Mouse (Mus musculus) liver, embryonic 12.5 days (tissue): ENCODE data around the gene Zfp92. TPM values are rescaled to one million over a fixed set of nuclear protein-coding genes. Genes with fewer than 3 reads are reported as not detected.

ENCODE experiments used
- ATAC-seq: fragments of 200-750 bp; cut with Nextera tagmentation; 2 replicates; pipeline ENCODE4 v1.8.0; 2017; ENCODE audit warnings: moderate number of reproducible peaks, mild to moderate bottlenecking, moderate library complexity
- H3K27ac ChIP-seq: fragments of 300-500 bp; sonication (generic); 2 replicates; pipeline ENCODE4 v1.5.1; 2016; ENCODE audit warnings: mild to moderate bottlenecking
- H3K27me3 ChIP-seq: fragments of 300-500 bp; sonication (generic); replicated peaks from 2 replicates; pipeline ENCODE4 v1.6.1; 2016; ENCODE audit warnings: mild to moderate bottlenecking, moderate library complexity
- H3K36me3 ChIP-seq: fragments of 300-500 bp; sonication (generic); 2 replicates; pipeline ENCODE4 v1.6.1; 2016; ENCODE audit warnings: mild to moderate bottlenecking, moderate library complexity
- H3K4me1 ChIP-seq: fragments of 300-500 bp; sonication (generic); 2 replicates; pipeline ENCODE4 v1.6.1; 2016
- H3K4me2 ChIP-seq: fragments of 300-500 bp; sonication (generic); 2 replicates; pipeline ENCODE4 v1.6.1; 2016; ENCODE audit warnings: mild to moderate bottlenecking, moderate library complexity
- H3K4me3 ChIP-seq: fragments of 300-500 bp; sonication (generic); 2 replicates; pipeline ENCODE4 v1.5.1; 2016; ENCODE audit warnings: mild to moderate bottlenecking, moderate library complexity
- H3K9ac ChIP-seq: fragments of 300-500 bp; sonication (generic); 2 replicates; pipeline ENCODE4 v1.6.1; 2016; ENCODE audit warnings: mild to moderate bottlenecking, moderate library complexity
- H3K9me3 ChIP-seq: fragments of 300-500 bp; sonication (generic); replicated peaks from 2 replicates; pipeline ENCODE4 v1.6.1; 2016; ENCODE audit warnings: mild to moderate bottlenecking, moderate library complexity
- WGBS: fragments of 180-500 bp; shearing (Covaris S2); methylation state at CpG from one replicate; pipeline ENCODE4 v1.1.7; 2016; ENCODE audit not compliant: insufficient replicate concordance; 5-methylcytosine and 5-hydroxymethylcytosine counted together
- polyA plus RNA-seq: library from polyadenylated mRNA; unstranded; fragments of >200 nt; fragmentation: Nextera tagmentation; extraction: Ambion mirVana; gene quantifications from 2 replicates; pipeline ENCODE4 v1.2.1, GENCODE M21; 2016

The Zfp92 gene
- polyA plus RNA-seq, 1 experiment from 2014 or later, result not detected

DNA sequence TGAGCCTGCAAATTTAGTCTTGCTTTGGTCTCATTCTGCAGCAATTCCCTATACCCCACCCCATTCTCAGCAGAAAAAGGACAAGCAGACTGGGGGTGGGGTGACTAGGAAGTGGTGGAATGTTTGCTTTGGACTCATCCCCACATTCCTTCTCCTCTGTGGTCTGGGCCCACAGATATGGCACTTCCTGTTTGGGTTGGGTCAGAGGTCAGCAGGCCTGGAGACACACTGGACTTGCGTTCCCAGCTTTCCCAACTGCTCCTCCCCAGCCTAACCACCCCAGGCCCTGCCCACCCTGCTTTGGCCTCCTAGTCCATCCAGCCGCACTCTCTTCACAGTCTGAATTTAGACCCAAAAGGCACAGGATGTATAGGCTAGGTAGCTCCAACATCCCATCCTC, 65.7 kb downstream of the Zfp92 start:
- no peak overlapping the region for H3K4me3 ChIP-seq
- H3K27ac ChIP-seq, result no peak overlapping the region
- H3K27me3 ChIP-seq, result peaks cover 49% of the 10 kb centered on the region; the same call in 1 of the 2 replicates
- WGBS, result 40% methylated on average over 2 of the region's 2 CpGs
- no peak overlapping the region for H3K4me2 ChIP-seq
- no peaks in the 10 kb centered on the region for H3K36me3 ChIP-seq
- H3K9me3 ChIP-seq, result no peaks in the 10 kb centered on the region
- peak; percentile 58 for ATAC-seq
- no peak overlapping the region for H3K9ac ChIP-seq
- peaks cover 27% of the 10 kb centered on the region for H3K4me1 ChIP-seq

DNA sequence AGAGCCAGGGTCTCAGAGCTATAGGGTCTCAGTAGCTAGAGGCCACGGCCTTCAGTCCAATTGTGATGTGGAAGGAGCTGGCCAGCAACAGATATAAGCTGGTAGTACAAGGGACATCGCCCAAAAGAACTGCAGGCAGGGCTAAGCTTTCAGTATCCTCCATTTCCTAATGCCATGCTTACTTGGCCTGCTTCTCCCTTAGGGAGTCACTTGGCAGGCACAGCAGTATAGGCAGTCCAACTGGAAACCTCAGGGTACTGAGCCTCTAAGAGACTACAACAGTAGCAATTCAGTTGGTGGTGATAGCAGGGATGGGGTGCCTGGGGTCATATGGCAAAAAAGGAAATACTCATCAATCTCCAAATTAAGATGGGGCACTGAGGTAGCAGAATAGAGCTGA, 66.6 kb downstream of the Zfp92 start:
- Histone ChIP-seq H3K4me3 (no peak overlapping the region), H3K9ac (no peak overlapping the region), H3K9me3 (no peaks in the 10 kb centered on the region), H3K4me2 (no peak overlapping the region), H3K36me3 (no peaks in the 10 kb centered on the region), H3K27ac (no peak overlapping the region), H3K4me1 (peaks cover 23% of the 10 kb centered on the region), H3K27me3 (peaks cover 53% of the 10 kb centered on the region; the same call in 1 of the 2 replicates)
- no peak for ATAC-seq
- WGBS, result 63% methylated on average over 2 of the region's 2 CpGs

Other genes with a start within 250 kb of the Zfp92 start
- gene Spin2d, start 234.1 kb upstream of the Zfp92 start, polyA plus RNA-seq, result not detected in 2 replicates
- gene Xlr3b, start 218.9 kb upstream of the Zfp92 start, polyA plus RNA-seq, result 2.9 and 3.4 TPM in 2 replicates
- 2.1 and 2.5 TPM in 2 replicates for gene Xlr4b, start 196.8 kb upstream of the Zfp92 start, polyA plus RNA-seq
- 4.4 and 4.7 TPM in 2 replicates for gene F8a, start 182.8 kb upstream of the Zfp92 start, polyA plus RNA-seq
- gene Xlr4c, start 168.0 kb upstream of the Zfp92 start, polyA plus RNA-seq, result 0.50 and 0.51 TPM in 2 replicates
- not detected in 2 replicates for gene Xlr3c, start 145.7 kb upstream of the Zfp92 start, polyA plus RNA-seq
- gene Xlr5a, start 118.1 kb upstream of the Zfp92 start, polyA plus RNA-seq, result not detected in 2 replicates
- not detected in 2 replicates for gene Xlr5c, start 118.1 kb upstream of the Zfp92 start, polyA plus RNA-seq
- gene Gm45015, start 74.3 kb upstream of the Zfp92 start, polyA plus RNA-seq, result not detected in 2 replicates
- gene Zfp275, start 68.5 kb upstream of the Zfp92 start, polyA plus RNA-seq, result 4.0 and 4.4 TPM in 2 replicates
- not detected in 2 replicates for gene Gm18336, start 12.4 kb upstream of the Zfp92 start, polyA plus RNA-seq
- gene Trex2, start 24.2 kb downstream of the Zfp92 start, polyA plus RNA-seq, result not detected in 2 replicates
- 48.4 and 51.3 TPM in 2 replicates for gene Haus7, start 47.9 kb downstream of the Zfp92 start, polyA plus RNA-seq
- gene Bgn, start 72.5 kb downstream of the Zfp92 start, polyA plus RNA-seq, result 13.0 and 14.8 TPM in 2 replicates
- not detected in 2 replicates for gene Atp2b3, start 92.0 kb downstream of the Zfp92 start, polyA plus RNA-seq
- 55.2 and 56.5 TPM in 2 replicates for gene Dusp9, start 228.3 kb downstream of the Zfp92 start, polyA plus RNA-seq
- 1.2 and 1.4 TPM in 2 replicates for gene Pnck, start 249.0 kb downstream of the Zfp92 start, polyA plus RNA-seq